Mouse (Mus musculus) urinary bladder, postnatal 25 days (tissue): ENCODE data around the gene Rtn2.

Experiments
- DNase-seq: peaks from one replicate; pipeline ENCODE4 v3.0.0; 2022; ENCODE audit warnings: low spot score

Rtn2 gene

DNA sequence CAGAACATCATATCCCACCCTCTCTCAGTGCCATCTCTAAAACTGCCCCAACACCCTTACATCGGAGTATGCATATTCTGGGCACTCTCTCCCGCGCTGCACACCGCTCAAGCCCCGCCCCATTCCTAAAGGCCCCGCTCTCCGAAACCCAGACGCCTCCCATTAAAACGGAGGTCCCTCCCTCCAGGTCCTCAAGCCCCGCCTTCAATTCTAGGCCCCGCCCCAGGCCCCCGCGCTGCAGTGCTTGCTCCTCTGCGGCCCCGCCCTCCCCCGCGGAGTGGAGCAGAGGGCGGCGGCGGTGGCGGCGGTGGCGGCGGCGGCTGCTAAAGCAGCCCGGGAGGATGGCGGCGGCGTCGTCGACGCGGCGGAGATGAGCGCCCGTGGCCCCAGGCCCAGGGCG lies at the start of gene Rtn2:
Gene Rtn2 (plus strand): TSS at position 240 of the 400 bp plus-strand sequence.
- DNase-seq: peak; percentile 55

DNA sequence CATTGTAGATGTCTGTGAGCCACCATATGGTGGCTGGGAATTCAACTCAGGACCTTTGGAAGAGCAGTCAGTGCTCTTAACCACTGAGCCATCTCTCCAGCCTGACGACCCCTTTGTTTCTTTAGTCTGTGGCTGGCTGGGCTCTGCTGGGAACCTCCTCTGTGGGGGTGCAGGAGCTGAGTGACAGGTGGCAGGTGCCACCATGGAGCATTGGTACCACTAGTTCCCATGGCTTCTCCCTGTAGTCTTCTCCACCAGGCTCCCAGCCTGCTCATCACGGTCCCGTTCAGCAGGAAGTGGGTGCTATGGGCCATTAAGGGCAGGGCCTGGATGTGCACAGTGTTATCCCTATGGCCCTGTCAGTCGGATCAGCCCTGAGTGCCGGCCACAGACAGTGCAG lies 47.8 kb upstream of the Rtn2 start:
- DNase-seq: no peak

DNA sequence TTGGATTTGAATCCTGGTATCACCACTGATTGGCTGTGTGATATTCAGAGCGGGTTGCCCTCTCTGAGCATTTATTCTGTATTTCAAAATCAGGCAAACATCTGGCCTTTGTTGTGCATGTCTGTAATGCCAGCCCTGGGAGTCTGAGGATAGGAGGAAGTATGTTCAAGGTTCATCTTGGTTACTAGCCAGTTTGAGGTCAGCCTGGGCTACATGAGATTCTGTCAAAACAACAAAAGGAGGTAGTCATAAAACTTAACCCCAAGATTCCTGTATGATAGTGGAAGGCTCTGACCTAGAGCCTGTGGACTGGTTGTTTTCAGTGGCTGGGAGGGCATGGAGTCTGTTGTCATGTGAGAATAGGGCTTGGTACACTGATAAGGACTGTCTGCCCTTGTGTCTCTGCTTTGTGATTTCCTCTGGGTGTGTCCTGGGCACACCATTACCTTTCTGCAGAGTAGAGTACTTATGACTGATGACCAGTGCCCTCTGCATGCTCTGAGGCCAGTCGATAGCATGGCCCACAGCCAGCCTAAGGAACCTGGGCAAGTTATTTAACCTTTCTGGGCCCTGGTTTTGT lies 47.2 kb upstream of the Rtn2 start:
- no peak for DNase-seq

DNA sequence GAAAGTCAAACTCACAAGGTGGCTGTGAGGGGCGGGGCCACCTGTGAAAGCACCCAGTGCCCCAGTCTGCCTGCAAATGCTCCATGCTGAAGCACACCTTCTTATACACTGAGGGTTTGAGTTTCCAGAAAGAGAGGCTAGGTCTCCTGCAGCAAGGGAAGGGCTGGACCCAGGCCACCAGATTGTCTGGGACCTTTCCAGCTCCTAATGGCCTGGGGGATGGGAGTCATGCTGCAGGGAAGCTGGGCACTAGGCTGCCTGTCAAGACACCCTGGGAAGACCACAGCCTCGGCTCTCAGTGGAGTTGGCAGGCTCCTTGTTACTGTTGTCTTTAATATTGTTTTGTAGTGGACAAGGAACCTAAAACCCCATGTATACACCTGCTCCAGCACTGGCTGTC lies 46.0 kb upstream of the Rtn2 start:
- DNase-seq: no peak

DNA sequence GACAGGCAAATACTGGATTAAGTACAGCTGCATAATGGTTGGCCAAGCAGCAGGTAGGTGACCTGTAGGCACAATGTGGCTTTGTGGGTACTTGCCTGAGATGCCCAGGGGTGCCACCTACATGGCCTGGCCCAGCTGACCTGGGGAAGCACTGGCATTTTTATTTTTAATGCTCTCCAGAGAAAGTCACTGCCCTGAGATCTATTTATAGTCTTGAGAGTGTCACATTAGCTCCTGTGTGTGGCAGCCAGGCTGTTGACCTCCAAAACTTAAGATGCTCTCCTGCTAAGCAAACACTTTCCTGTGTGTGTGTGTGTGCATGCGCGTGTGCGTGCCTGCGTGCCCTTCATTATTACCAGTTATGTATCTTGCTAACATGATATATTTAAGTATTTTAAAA lies 44.1 kb upstream of the Rtn2 start:
- DNase-seq: no peak

DNA sequence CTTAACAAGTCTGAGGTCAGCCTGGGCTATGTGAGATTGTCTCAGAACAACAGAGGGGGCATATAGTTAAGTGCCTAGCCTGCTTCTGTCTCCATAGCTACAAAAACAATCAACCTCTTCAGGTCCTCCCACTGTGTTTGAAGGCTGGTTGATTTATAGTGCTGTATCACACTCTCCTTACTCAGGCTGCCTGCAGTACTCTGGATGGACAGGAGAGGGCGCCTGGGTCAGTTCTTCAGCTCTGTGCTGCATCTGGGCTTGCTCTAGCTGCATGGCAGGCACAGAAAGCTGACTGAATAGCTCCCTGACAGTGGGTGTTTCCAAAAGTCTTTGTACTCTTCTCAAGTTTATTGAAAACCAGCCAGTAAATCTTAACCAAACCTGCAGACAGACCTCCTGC lies 43.0 kb upstream of the Rtn2 start:
- DNase-seq: peak; percentile 88

DNA sequence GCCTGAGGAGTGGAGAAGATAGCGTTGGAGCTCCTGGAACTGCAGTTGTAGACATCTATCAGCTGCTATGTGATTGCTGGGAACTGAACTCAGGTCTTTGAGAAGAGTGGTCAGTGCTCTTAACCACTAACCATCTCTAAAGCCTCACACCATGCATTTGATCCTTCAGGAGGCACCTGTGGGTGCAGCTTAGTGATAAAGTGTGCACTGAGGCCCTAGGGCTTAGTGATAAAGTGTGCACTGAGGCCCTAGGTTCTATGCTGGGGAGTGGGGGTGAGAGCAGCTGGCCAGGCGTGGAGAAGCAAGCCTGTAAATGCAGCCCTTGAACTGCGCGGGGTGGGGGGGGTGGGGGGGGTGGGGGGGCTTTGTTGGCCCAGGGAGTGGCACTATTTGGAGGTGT lies 42.4 kb upstream of the Rtn2 start:
- DNase-seq: no peak

DNA sequence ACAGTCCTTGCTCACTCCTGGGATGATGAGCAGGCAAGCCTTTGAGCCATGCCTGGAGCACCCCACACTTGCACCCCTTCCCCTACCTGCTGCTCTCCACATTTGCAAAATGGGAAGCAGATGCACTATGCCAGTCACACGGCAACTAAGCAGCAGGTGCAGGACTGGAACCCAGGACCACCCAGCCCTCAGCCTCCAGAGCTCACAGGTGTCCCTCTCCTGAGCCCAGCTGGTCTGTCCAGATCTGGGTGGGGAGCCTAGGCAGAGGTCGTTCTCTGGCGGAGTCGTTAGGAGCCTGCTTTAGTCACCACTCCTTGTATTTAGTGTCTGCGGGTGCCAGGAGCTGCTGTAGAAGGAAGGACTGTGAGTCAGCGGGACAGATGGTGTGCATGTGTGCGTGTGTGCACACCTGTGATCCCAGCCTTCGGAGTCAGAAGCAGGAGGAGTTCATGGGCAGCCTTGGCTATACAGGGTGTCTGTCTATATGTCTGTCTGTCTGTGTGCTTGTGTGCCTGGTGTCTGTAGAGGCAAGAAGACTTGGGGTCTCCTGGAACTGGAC lies 41.4 kb upstream of the Rtn2 start:
- DNase-seq: no peak

DNA sequence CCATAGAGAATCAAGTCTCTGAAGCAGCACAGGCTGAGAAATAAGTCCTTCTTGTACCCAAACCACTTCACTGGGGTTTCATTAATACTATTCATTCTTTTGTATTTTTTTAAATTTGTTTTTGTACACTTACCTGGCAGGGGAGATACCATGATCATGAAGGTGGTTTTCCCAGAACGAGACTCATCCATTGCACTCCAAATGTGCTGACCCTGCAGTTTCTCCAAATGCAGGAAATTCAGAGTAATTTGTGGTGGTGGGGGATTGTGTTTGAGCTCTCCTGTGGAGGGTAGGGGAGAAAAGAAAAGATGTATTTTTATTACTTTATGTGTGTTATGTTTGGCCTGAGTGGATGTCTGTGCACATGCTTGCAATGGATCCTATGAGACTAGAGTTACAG lies 40.4 kb upstream of the Rtn2 start:
- DNase-seq: no peak

DNA sequence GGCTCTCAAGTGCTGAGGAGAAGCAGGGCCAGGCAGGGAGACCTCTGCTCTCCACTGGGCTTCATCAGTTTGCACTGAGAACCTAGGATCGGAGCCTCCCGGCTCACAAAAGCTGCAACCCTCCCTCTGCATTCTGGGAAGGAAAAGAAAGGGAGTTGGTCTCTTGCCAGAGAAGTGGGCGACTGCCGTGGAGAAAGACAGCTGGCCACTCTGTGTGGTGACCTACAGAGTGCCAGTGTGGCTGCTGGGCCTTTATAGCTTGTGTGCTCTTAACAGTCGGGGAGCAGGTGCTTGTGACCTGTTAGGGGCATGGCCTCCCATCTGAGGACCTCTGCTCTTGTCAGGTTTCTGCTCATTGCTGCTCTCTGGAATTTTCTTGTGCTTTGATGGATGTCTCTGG lies 38.6 kb upstream of the Rtn2 start:
- no peak for DNase-seq

DNA sequence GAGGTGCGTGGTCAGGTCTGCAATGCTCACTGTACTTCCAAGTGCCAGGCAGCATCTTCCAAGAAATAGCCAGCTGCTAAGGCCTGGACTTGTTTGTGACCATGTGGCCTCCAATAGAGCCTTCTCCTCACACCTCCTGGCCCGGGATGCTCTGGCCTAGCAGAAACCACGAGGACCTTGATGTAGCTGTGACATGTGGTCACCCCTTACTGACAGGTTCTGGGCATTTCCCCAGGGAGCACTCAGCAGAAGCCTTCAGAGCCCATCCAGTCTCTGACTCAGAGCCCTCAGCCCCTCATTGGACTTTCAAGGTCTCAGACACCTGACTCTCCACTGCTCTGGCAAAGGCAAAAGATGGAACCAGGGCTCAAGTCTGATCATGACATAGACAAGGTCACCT lies 37.3 kb upstream of the Rtn2 start:
- DNase-seq: no peak

DNA sequence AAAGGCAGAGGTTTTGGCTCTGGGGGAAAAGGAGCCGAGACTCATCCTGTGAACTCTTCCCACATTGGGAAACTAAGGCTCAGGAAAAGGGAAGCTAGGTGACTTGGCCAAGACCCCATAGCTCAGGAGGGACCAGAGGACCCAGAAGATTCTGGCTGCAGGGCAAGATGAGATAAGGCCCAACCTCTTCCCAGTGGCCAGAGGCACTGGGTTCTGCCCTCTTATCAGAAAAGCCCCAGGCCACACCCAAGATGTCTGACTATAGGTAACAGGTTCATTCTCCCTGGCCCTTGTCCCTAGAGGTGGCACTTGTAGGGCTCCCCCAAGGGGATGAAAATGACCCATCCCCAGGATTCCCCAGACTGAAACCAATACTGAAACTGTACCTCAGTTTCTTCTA lies 35.6 kb upstream of the Rtn2 start:
- DNase-seq: no peak

DNA sequence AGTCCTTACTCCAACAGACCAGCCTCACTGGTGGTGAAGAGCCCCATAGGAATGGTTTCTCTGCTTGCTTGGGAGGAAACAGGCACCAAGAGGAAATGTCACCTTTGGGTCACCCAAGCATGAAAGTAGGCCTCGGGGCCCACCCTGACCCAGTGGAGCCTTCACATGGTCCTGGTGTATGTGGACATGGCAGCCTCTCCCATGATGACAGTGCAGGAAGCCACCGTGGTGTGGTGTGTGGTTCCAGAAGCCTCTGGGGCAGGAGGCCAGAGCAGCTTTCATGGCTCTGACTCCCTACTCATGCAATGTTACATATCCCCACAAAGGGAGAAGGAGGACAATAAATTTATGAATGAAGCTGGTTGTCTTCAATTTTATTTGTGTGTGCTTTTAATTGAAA lies 34.9 kb upstream of the Rtn2 start:
- DNase-seq: no peak

DNA sequence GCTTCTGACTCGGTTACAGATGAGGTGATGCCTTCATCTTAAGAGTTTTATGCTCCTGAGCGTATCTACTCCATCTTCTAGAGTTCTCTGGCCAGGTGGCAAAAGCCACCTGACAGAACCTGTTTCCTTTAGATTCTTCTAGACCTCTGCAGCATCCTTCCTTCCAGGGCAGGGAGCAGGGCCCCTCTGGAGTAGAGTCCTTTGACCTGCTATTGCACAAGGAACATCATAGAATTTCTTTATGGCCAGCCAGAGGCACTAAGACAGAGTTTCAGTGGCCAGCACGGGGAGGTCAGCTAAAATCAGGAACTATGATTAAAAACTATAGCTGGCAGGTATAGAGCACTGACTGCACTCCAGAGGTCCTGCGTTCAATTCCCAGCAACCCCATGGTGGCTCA lies 30.3 kb upstream of the Rtn2 start:
- DNase-seq: no peak

DNA sequence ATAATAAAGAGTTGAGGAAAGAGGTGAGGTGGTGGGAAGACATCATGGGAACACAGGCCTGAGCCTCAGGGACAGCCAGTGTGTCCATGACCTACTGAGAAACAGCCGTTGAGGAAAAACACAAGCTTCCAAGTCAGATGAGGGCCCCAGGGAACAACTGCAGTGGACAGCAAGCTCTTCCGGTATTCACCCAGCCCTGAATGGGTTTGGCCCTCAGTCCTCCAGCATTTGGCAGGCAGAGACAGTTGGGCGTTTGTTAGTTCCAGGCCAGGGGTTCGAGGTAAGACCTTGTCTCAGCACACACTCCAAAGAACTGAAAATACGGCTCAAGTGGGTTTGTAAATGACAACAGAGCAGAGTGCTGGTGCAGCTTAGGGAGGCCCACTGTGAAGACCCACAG lies 29.0 kb upstream of the Rtn2 start:
- no peak for DNase-seq

DNA sequence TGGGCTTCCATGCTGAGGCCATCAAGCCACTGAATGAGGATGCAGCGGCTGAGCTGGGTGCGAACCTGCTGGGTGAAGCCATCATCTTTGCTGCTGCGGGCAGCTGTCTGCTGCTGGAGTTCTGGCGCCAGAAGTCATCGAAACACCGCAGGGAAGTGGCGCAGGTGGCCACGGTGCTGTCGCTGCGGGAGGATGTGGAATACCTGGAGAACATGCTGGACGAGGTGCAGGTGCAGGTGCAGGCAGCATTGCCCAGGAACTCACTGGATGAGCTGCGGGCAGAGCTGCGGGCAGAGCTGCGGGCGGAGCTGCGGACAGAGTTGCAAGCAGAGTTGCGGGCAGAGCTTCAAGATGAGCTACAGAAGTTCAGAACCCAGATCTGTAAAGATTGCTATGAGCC lies 27.0 kb upstream of the Rtn2 start:
- no peak for DNase-seq

DNA sequence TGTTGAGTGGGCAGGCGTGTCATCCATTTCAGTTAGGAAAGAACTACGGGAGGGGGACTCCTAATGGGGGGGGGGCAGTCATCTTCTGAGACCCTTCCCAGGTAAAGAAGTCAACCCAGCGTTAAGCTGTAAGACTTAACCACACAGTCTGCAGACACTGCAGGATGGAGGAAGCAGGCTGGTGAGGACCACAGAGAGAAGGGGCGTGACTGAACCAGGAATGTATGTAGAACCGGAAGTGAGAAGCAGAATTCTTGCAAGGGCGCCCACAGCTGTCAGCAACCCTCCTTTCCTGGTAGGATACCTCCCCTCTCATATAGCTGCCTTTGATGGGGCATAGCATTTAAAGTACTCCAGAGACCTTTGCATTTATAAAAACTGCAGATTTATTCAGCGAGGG lies 25.9 kb upstream of the Rtn2 start:
- DNase-seq: no peak

DNA sequence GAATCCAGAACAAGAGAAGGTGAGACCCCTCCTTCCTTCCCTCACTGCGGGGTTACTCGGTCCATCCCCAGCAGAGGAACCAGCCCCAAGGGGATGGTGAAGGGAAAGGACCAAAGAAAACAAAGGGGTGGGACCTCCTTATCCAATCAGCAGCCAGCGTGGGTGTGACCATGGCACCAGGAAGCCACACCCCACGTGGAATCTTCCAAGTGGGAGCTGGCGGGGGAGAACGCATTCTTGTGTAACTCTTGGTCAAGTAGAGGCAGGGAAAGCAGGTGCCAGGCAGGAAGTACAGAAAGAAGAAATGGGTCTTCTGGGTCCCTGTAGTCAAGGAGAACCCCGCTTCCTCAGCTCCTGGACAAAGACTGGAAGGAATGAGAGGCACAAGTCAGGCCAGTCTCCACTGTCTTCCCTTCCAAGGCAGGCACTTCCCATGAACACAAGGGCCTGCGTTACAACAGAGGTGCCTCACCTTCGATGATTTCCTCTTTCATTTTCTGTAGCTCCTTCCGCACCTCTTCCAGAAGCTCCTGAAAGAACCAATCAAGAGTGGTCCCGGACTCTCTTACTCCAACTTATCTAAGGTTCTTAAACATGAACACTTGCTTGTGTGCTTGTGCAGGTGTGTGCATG lies 24.9 kb upstream of the Rtn2 start:
- peak; percentile 47 for DNase-seq

DNA sequence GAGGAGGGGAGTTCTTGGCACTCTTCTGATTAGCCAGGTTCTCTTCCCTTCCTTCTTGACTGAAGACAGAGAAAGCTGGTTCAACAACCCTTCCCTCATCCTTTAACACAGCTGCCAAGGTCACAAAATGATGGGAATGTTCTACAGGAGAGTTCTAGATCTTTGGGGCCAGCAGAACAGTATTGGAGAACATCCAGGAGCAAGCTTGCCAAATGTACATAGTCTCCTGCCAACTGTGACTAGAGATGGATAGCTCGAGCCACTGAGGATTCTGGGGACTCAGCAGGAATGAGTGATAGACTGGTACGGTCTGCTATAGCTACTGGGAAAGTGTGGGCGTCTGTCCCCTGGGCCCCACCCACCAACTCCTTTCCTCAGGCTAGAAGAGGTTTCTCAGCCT lies 24.1 kb upstream of the Rtn2 start:
- no peak for DNase-seq

DNA sequence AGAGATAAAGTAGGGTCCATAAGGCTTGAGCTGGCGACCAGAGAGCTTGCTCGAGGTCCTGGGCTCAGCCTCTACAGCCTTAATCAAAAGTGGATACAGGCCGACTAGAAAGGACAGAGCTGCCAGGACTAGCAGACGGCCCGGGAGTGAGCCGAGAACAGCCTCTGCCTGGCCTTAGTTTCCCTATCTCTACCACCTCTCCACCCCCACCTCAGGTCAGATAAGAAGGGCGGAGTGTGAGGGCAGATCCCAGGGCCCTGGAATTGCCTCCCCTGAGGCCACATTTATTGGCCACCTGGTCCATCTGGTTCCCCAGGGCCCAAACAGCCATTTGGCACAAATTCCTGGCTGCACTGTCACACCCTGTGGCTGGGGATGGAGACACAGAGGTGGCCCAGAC lies 17.3 kb upstream of the Rtn2 start:
- no peak for DNase-seq

DNA sequence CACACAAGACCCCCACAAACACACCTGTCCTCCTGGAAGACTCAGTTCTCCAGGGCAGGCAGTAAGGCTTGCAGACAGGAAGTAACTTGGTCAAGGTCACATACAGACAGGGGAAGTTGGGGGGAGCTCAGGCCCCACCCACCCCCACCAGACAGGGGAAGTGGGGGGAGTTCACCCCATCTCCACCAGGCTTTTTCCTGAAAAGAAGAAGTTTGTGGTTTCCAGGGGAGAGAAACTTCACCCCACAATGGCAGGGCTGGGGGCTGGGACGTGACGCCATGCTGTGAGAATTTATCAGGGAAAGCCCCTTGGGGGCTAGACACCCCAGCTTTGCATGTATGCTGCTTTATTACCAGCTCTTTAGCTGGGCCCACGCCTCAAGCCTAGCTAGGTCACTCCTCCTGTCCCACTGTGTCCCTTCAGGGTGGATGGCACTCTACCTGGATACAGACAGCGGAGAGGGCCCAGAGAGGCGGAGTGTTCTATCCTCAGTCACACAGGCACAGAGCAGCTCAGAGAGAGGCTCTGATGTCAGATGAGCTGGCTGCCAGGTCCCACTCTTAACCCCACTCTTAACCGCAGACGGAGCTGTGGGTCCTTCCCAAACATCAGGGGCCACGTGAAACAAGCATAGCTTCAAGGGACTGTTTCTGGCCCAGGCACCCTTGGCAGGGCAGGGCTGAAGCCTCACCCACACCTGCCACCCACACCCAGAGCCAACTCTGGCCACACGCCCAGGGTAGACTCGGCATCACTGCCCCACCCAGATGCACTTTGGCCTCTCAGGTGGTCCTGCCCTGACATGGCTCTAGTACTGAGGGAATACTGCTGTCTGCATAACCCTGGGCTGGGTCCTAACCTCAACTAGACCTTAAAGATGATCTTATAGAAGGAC lies 16.2 kb upstream of the Rtn2 start:
- no peak for DNase-seq

DNA sequence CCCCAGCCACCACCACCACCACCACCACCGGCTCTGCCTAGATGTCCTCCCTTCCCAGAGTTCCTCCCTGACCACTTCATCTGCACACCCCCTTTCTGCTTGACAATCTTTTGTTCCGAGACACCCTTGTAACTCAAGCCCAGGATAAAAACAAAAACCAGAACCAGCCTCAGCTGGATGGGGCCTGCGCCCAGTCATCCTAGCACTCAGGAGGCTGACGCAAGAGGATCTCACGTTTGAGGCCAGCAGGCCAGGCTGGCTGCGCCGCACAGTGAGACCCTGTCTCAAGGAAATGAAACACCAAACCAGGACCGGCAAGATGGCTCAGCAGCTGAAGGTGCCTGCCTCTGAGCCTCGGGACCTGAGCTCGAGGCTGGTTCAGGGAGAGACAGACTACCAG lies 15.4 kb upstream of the Rtn2 start:
- no peak for DNase-seq

DNA sequence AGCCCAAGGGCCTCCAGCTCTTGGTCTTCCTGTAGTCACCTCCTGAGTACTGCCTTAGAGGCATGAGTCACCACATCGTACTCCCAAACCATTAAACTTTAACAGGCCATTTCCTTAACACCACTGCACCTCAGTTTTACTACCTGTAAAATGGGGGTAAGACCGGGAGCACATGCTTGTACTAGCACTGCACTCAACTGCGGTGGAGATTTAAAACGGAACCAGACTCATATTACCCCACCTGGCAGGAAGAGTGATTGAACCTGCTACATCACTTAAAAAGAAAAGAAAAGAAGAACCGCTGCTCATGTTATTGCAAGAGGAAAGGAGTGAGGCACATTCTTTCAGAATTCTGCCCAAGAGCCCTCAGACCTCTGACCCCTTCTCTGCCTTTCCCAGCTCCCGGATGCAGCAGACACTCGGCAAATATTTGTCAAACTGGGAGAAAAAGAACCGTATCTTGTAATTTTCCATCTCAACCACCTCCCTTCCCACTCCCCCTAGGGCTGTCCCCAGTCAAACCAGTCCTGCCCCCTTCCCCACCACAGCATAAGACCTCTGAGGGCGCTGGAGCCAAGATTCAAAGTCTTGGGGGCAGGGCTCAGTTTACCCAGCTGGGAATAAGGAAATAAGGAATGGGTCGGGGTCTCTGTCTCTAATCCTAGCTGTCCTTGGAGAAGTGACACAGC lies 13.3 kb upstream of the Rtn2 start:
- no peak for DNase-seq
